In the genomic region with DNA sequence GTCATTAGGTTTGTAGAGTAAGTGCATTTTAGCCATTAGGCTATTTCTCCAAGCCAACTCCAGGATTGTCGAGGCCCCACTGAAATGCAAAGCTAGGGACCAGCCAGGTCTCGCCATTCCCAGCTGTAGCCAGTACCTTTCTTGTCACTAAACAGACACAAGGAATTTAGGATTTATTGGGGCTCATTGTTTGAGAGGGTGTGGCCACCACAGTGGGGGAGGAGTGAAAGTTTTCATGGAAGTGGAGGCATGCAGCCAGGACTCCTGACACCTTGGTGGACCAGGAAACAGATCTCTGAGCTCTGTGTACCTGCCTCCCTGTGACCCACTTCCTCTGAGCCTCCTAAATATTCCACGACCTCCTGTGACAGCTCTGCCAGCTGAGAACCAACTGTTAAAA, we compare ENCODE assay signal across 12 mouse cellular contexts.
"Had no signal": no experiment of that assay in that cellular context is flagged by ENCODE, and none has a peak within 500 bp of the region (broad histone marks: within the 10 kb centered on the region; RNA-seq: fewer than 3 reads in every experiment).

No protein-coding gene starts in this region.

- H3K9ac ChIP-seq: intestine, embryonic 15.5 days; liver, embryonic 12.5 days; lung, embryonic 14.5 days had no signal

- H3K27ac ChIP-seq: intestine, embryonic 15.5 days; liver, embryonic 12.5 days; macrophage; stomach, postnatal 0 days had no signal

- H3K4me3 ChIP-seq: intestine, embryonic 15.5 days; liver, embryonic 12.5 days; megakaryocyte, embryonic 14.5 days had no signal

- H3K9me3 ChIP-seq: intestine, embryonic 15.5 days; liver, embryonic 12.5 days; megakaryocyte, embryonic 14.5 days had no signal

- H3K27me3 ChIP-seq: intestine, embryonic 15.5 days; liver, embryonic 12.5 days; megakaryocyte, embryonic 14.5 days had no signal

- H3K4me1 ChIP-seq: intestine, embryonic 15.5 days had no signal

- DNase-seq: kidney, adult 18-20 months; kidney, postnatal 25 days; left cerebral cortex, postnatal 4 days; lung, embryonic 14.5 days; lung, postnatal 10 days; thymus, postnatal 4 days had no signal

- ATAC-seq: intestine, embryonic 15.5 days; liver, embryonic 12.5 days had no signal

- H3K4me2 ChIP-seq: intestine, embryonic 15.5 days; liver, embryonic 12.5 days; lung, embryonic 14.5 days; midbrain, embryonic 11.5 days had no signal
